Mouse (Mus musculus): ENCODE data around the gene Rbm4b. TPM values are rescaled to one million over a fixed set of nuclear protein-coding genes. Genes with fewer than 3 reads are reported as not detected.
"Not testable (repeated sequence)": the region's sequence is repeated elsewhere in the genome, so short reads cannot be mapped to it uniquely, and the experiment has no call there.

Rbm4b gene
- polyA plus RNA-seq, 1 experiment from 2014 or later, result 17.0 TPM

GRCm38 (mm10) chr19:4747631-4748312 is 8.5 kb upstream of the Rbm4b start:
- Histone ChIP-seq H3K9ac (ENCODE audit: low read depth, low read length) (no peak overlapping the region), H3K4me3 (ENCODE audit: low read depth, low read length) (no peak overlapping the region), H3K27ac (ENCODE audit: low read depth, low read length) (no peak overlapping the region), H3K4me2 (replicated peaks; ENCODE audit: low read depth) (no peak overlapping the region), H3K27me3 (replicated peaks; ENCODE audit: control insufficient read depth, insufficient read depth, low read length) (no peaks in the 10 kb centered on the region), H3K4me1 (replicated peaks; ENCODE audit: control insufficient read depth, insufficient read depth, low read length) (no peaks in the 10 kb centered on the region), H3K9me3 (ENCODE audit: control insufficient read depth) (no peaks in the 10 kb centered on the region), H3K36me3 (ENCODE audit: control insufficient read depth, insufficient read depth) (no peaks in the 10 kb centered on the region; the same call in 1 of the 2 replicates)
- 93% methylated on average over 9 of the region's 9 CpGs for WGBS
- ATAC-seq, result no peak
- no peak for TF ChIP-seq CTCF (IDR thresholded peaks at IDR 0.05; ENCODE audit: low read depth)

GRCm38 (mm10) chr19:4748493-4748892 is 7.8 kb upstream of the Rbm4b start:
- H3K36me3 ChIP-seq (ENCODE audit: control insufficient read depth, insufficient read depth), result no peaks in the 10 kb centered on the region; the same call in 1 of the 2 replicates
- no peak for ATAC-seq
- no peaks in the 10 kb centered on the region for H3K27me3 ChIP-seq (replicated peaks; ENCODE audit: control insufficient read depth, insufficient read depth, low read length)
- no peak for TF ChIP-seq CTCF (IDR thresholded peaks at IDR 0.05; ENCODE audit: low read depth)
- no peak overlapping the region for H3K9ac ChIP-seq (ENCODE audit: low read depth, low read length)
- H3K4me2 ChIP-seq (replicated peaks; ENCODE audit: low read depth), result no peak overlapping the region
- no peaks in the 10 kb centered on the region for H3K4me1 ChIP-seq (replicated peaks; ENCODE audit: control insufficient read depth, insufficient read depth, low read length)
- no peak overlapping the region for H3K4me3 ChIP-seq (ENCODE audit: low read depth, low read length)
- H3K9me3 ChIP-seq (ENCODE audit: control insufficient read depth), result no peaks in the 10 kb centered on the region
- no peak overlapping the region for H3K27ac ChIP-seq (ENCODE audit: low read depth, low read length)
- 85% methylated on average over 10 of the region's 10 CpGs for WGBS

- H3K27ac ChIP-seq (ENCODE audit: low read depth, low read length), result no peak overlapping the region
- no peak for TF ChIP-seq CTCF (IDR thresholded peaks at IDR 0.05; ENCODE audit: low read depth)
- WGBS, result 89% methylated on average over 6 of the region's 6 CpGs
- no peak overlapping the region for H3K4me3 ChIP-seq (ENCODE audit: low read depth, low read length)
- H3K4me2 ChIP-seq (replicated peaks; ENCODE audit: low read depth), result no peak overlapping the region
- H3K9ac ChIP-seq (ENCODE audit: low read depth, low read length), result no peak overlapping the region
- H3K36me3 ChIP-seq (ENCODE audit: control insufficient read depth, insufficient read depth), result no peaks in the 10 kb centered on the region; the same call in 1 of the 2 replicates
- no peak for ATAC-seq
- H3K4me1 ChIP-seq (replicated peaks; ENCODE audit: control insufficient read depth, insufficient read depth, low read length), result no peaks in the 10 kb centered on the region
- H3K27me3 ChIP-seq (replicated peaks; ENCODE audit: control insufficient read depth, insufficient read depth, low read length), result no peaks in the 10 kb centered on the region
- no peaks in the 10 kb centered on the region for H3K9me3 ChIP-seq (ENCODE audit: control insufficient read depth)
Observed at GRCm38 (mm10) chr19:4749975-4750374, 6.3 kb upstream of the Rbm4b start.

GRCm38 (mm10) chr19:4755565-4756192 is 618 bp upstream of the Rbm4b start:
- no peaks in the 10 kb centered on the region for H3K27me3 ChIP-seq (replicated peaks; ENCODE audit: control insufficient read depth, insufficient read depth, low read length)
- peak overlapping the region; percentile 75 for H3K4me2 ChIP-seq (replicated peaks; ENCODE audit: low read depth)
- WGBS, result 0% methylated on average over 10 of the region's 10 CpGs
- TF ChIP-seq CTCF (IDR thresholded peaks at IDR 0.05; ENCODE audit: low read depth), result peak; percentile 98
- peak; percentile 66 for ATAC-seq
- H3K27ac ChIP-seq (ENCODE audit: low read depth, low read length), result peak overlapping the region; percentile 72
- peak overlapping the region; percentile 62; the same call in 1 of the 2 replicates for H3K9ac ChIP-seq (ENCODE audit: low read depth, low read length)
- H3K4me3 ChIP-seq (ENCODE audit: low read depth, low read length), result peak overlapping the region; percentile 72
- no peaks in the 10 kb centered on the region; the same call in 1 of the 2 replicates for H3K4me1 ChIP-seq (replicated peaks; ENCODE audit: control insufficient read depth, insufficient read depth, low read length)
- H3K36me3 ChIP-seq (ENCODE audit: control insufficient read depth, insufficient read depth), result no peaks in the 10 kb centered on the region
- H3K9me3 ChIP-seq (ENCODE audit: control insufficient read depth), result no peaks in the 10 kb centered on the region

- Histone ChIP-seq H3K4me1 (replicated peaks; ENCODE audit: control insufficient read depth, insufficient read depth, low read length) (no peaks in the 10 kb centered on the region; the same call in 1 of the 2 replicates), H3K27ac (ENCODE audit: low read depth, low read length) (peak overlapping the region; percentile 72), H3K4me2 (replicated peaks; ENCODE audit: low read depth) (peak overlapping the region; percentile 75), H3K36me3 (ENCODE audit: control insufficient read depth, insufficient read depth) (peaks cover 2% of the 10 kb centered on the region; the same call in 1 of the 2 replicates), H3K4me3 (ENCODE audit: low read depth, low read length) (peak overlapping the region; percentile 72), H3K9me3 (ENCODE audit: control insufficient read depth) (no peaks in the 10 kb centered on the region), H3K27me3 (replicated peaks; ENCODE audit: control insufficient read depth, insufficient read depth, low read length) (no peaks in the 10 kb centered on the region), H3K9ac (ENCODE audit: low read depth, low read length) (peak overlapping the region; percentile 62)
- 2% methylated on average over 9 of the region's 9 CpGs for WGBS
- no peak for TF ChIP-seq CTCF (IDR thresholded peaks at IDR 0.05; ENCODE audit: low read depth)
- ATAC-seq, result no peak
Observed at GRCm38 (mm10) chr19:4756921-4757320, 624 bp downstream of the Rbm4b start.

- not testable (repeated sequence) for H3K9me3 ChIP-seq (ENCODE audit: control insufficient read depth); H3K4me1 ChIP-seq (replicated peaks; ENCODE audit: control insufficient read depth, insufficient read depth, low read length); H3K27ac ChIP-seq (ENCODE audit: low read depth, low read length); H3K4me2 ChIP-seq (replicated peaks; ENCODE audit: low read depth); H3K27me3 ChIP-seq (replicated peaks; ENCODE audit: control insufficient read depth, insufficient read depth, low read length); H3K4me3 ChIP-seq (ENCODE audit: low read depth, low read length); ATAC-seq; H3K9ac ChIP-seq (ENCODE audit: low read depth, low read length)
- WGBS, result 86% methylated on average over 8 of the region's 8 CpGs
- H3K36me3 ChIP-seq (ENCODE audit: control insufficient read depth, insufficient read depth), result peaks cover 21% of the 10 kb centered on the region
Observed at GRCm38 (mm10) chr19:4760544-4760943, 4.2 kb downstream of the Rbm4b start.

Data from intestine, postnatal 0 days (tissue).